Mouse (Mus musculus): ENCODE measurements around the gene Syne1. TPM values are rescaled to one million over a fixed set of nuclear protein-coding genes. Genes with fewer than 3 reads are reported as not detected.

The Syne1 gene
- polyA plus RNA-seq, 1 experiment from 2014 or later: 7.9 TPM

DNA sequence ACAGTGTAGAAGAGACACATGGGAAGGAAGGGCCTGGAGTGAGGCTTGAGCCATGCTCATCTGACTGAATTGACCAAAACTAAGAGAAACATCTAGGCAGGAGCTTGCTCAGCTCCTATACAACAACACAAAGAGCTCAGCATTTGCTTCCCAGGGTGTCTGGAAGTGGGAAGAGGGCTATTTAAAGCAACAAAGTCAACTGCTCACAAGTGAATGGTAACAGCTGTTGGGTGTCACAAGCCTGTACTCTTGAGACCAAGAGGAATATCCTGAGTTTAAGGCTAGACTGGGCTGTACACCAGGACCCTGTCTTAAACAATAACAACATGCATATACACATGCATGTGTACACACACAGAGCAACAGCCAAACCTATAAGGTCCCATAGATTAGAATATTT is 297.5 kb downstream of the Syne1 start:
- TF ChIP-seq CTCF (IDR thresholded peaks at IDR 0.05; ENCODE audit: low read depth): no peak
- no peak overlapping the region for H3K4me3 ChIP-seq (ENCODE audit: low read depth, low read length)
- no peaks in the 10 kb centered on the region for H3K27me3 ChIP-seq (ENCODE audit: insufficient read depth, low read length)
- no peak overlapping the region for H3K27ac ChIP-seq (ENCODE audit: low read depth)
- ATAC-seq (ENCODE audit: insufficient read depth) (no peak), DNase-seq (peak; percentile 11)
- H3K9ac ChIP-seq: no peak overlapping the region
- H3K4me2 ChIP-seq: no peak overlapping the region
- H3K36me3 ChIP-seq (ENCODE audit: insufficient read depth): peaks cover 22% of the 10 kb centered on the region; the same call in 1 of the 2 replicates
- no peaks in the 10 kb centered on the region for H3K4me1 ChIP-seq (ENCODE audit: insufficient read depth)
- no peaks in the 10 kb centered on the region; the same call in 1 of the 2 replicates for H3K9me3 ChIP-seq (ENCODE audit: low read depth, low read length)

DNA sequence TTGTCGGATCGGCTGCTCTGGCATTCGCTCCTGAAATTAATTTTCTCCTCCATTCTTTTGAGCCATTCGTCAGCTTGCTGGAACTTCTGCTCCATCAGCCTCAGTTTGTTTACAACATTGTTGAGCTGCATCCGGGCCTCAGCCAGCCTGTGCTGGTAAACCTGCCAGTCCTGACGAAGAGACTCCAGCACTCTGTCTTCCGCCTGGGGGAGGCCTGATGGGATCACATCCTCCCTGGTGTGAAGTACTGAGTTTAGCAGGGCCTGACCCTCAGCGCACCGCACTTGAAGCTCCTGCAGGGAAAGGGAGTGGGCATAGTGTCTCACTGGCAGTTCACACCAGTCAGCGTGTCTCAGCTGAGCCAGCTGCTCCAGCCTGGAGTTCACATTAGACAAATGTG is 300.6 kb downstream of the Syne1 start:
- no peaks in the 10 kb centered on the region for H3K9me3 ChIP-seq (ENCODE audit: low read depth, low read length)
- peak; percentile 76; the same call in 1 of the 2 replicates for ATAC-seq (ENCODE audit: insufficient read depth)
- DNase-seq: peak; percentile 57
- H3K9ac ChIP-seq: no peak overlapping the region
- TF ChIP-seq CTCF (IDR thresholded peaks at IDR 0.05; ENCODE audit: low read depth): no peak
- no peak overlapping the region for H3K4me2 ChIP-seq
- H3K27me3 ChIP-seq (ENCODE audit: insufficient read depth, low read length): no peaks in the 10 kb centered on the region
- no peaks in the 10 kb centered on the region for H3K4me1 ChIP-seq (ENCODE audit: insufficient read depth)
- no peak overlapping the region for H3K4me3 ChIP-seq (ENCODE audit: low read depth, low read length)
- WGBS: 42% methylated on average over 10 of the region's 10 CpGs
- no peak overlapping the region for H3K27ac ChIP-seq (ENCODE audit: low read depth)
- H3K36me3 ChIP-seq (ENCODE audit: insufficient read depth): peaks cover 21% of the 10 kb centered on the region

DNA sequence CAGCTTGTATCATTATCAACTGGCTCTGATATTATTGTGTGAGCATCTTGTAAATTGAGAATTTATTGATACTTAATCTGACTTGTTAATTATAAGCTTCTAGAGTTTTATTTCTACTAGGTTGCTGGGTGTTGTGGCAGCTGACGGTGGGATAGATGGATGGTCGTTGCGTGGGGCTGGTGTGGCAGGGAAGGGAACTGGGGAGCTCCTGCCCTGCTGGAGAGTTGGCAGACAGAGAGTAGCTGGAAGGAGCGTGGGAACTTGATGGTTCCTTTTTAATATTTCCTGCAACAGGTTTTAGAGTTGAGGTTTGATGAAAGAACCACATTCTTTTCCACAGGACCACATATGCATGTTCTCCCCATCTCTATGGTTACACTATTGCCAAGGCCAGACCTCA is 311.6 kb downstream of the Syne1 start:
- Histone ChIP-seq H3K27ac (ENCODE audit: low read depth) (no peak overlapping the region), H3K27me3 (ENCODE audit: insufficient read depth, low read length) (no peaks in the 10 kb centered on the region), H3K9ac (no peak overlapping the region), H3K4me2 (no peak overlapping the region), H3K36me3 (ENCODE audit: insufficient read depth) (peaks cover 12% of the 10 kb centered on the region; the same call in 1 of the 2 replicates), H3K4me3 (ENCODE audit: low read depth, low read length) (no peak overlapping the region), H3K4me1 (ENCODE audit: insufficient read depth) (no peaks in the 10 kb centered on the region), H3K9me3 (ENCODE audit: low read depth, low read length) (no peaks in the 10 kb centered on the region)
- no peak for ATAC-seq (ENCODE audit: insufficient read depth)
- WGBS: 77% methylated on average over 4 of the region's 4 CpGs
- DNase-seq: no peak
- TF ChIP-seq CTCF (IDR thresholded peaks at IDR 0.05; ENCODE audit: low read depth): no peak

DNA sequence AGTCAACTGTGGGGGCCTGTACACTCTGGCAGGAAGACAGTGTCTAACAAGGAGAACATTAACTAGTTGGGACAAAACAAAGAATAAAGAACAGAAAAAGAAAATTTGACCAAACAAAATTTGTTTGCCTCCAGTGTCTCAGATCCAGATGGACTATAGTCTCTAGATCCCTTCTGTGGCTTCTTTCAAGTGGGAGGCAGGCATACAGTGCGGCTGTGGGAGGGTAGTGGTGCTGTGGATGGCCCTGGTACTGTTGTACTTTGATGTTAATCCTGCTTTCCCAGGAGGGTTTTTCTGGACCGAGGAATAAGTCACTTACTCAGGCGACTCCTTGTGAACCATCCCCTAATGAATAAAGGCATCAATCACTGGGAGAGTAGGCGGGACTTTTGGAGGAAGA is 314.4 kb downstream of the Syne1 start:
- Histone ChIP-seq H3K9ac (no peak overlapping the region), H3K27ac (ENCODE audit: low read depth) (no peak overlapping the region), H3K27me3 (ENCODE audit: insufficient read depth, low read length) (no peaks in the 10 kb centered on the region), H3K36me3 (ENCODE audit: insufficient read depth) (peaks cover 17% of the 10 kb centered on the region), H3K4me3 (ENCODE audit: low read depth, low read length) (no peak overlapping the region), H3K4me1 (ENCODE audit: insufficient read depth) (no peaks in the 10 kb centered on the region), H3K9me3 (ENCODE audit: low read depth, low read length) (no peaks in the 10 kb centered on the region), H3K4me2 (no peak overlapping the region)
- no peak for DNase-seq
- WGBS: 54% methylated on average over 4 of the region's 4 CpGs
- ATAC-seq (ENCODE audit: insufficient read depth): no peak
- TF ChIP-seq CTCF (IDR thresholded peaks at IDR 0.05; ENCODE audit: low read depth): no peak

DNA sequence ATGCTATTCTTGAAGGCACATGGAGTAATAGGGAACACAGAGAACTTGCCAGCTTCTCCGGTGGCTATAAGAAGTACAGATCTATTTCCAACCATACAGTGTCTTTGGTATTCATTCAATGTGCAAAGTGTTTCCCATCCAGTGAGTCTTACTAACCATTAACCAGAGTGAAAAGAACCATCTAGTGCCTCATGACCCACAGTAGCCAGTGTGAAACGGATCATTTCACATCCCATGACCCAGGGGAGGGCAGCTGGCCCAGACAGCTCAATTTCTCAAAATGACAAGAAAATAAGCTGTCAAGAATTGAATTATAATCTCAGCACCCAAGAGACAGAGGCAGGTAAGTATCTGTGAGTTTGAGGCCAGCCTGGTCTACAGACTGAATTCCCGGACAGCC is 315.1 kb downstream of the Syne1 start:
- Histone ChIP-seq H3K9me3 (ENCODE audit: low read depth, low read length) (no peaks in the 10 kb centered on the region), H3K4me1 (ENCODE audit: insufficient read depth) (no peaks in the 10 kb centered on the region), H3K36me3 (ENCODE audit: insufficient read depth) (peaks cover 19% of the 10 kb centered on the region), H3K4me3 (ENCODE audit: low read depth, low read length) (no peak overlapping the region), H3K27ac (ENCODE audit: low read depth) (no peak overlapping the region), H3K9ac (no peak overlapping the region), H3K4me2 (no peak overlapping the region), H3K27me3 (ENCODE audit: insufficient read depth, low read length) (no peaks in the 10 kb centered on the region)
- DNase-seq (no peak), ATAC-seq (ENCODE audit: insufficient read depth) (no peak)
- no peak for TF ChIP-seq CTCF (IDR thresholded peaks at IDR 0.05; ENCODE audit: low read depth)
- 80% methylated on average over 3 of the region's 3 CpGs for WGBS

DNA sequence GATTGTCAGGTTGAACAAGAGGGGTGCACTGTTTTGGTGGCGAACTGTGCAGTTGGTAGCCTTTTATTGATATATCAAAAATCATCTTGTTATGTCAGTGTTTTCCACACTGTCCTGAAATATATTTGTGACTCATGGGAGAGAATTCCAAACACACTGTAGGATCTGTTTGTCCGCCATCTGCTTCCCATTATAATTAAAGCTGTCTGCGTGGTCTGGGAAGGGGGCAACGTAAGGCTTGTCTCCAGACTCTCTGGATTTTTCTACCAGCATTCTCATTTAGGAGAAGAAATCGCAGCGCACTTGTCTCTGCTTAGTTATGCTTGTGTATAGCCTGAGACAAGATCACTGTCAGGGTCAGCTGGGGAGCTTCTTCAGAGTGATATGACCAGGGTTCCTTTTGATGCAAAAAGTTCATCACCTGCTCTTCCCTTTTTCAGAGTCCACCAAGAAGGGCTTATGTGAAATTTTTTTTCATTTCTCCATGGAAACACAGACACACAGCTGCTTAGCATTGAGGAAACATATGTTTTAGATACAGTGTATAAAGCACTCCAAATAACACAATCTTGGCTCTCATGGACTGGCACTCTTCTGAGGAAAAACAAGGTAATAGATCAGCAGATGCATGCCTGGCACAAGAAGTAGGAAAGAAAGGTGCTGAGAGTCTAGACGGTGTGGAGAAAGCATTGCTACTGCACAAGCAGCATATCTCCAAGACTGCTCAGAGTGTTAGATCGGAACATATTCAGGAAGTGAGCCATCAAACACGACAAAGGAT is 316.4 kb downstream of the Syne1 start:
- TF ChIP-seq CTCF (IDR thresholded peaks at IDR 0.05; ENCODE audit: low read depth): no peak
- no peak for DNase-seq
- Histone ChIP-seq H3K4me2 (no peak overlapping the region), H3K9me3 (ENCODE audit: low read depth, low read length) (no peaks in the 10 kb centered on the region), H3K27me3 (ENCODE audit: insufficient read depth, low read length) (no peaks in the 10 kb centered on the region), H3K4me3 (ENCODE audit: low read depth, low read length) (no peak overlapping the region), H3K9ac (no peak overlapping the region), H3K27ac (ENCODE audit: low read depth) (no peak overlapping the region), H3K36me3 (ENCODE audit: insufficient read depth) (peaks cover 19% of the 10 kb centered on the region), H3K4me1 (ENCODE audit: insufficient read depth) (no peaks in the 10 kb centered on the region)
- WGBS: 66% methylated on average over 9 of the region's 9 CpGs
- ATAC-seq (ENCODE audit: insufficient read depth): no peak

DNA sequence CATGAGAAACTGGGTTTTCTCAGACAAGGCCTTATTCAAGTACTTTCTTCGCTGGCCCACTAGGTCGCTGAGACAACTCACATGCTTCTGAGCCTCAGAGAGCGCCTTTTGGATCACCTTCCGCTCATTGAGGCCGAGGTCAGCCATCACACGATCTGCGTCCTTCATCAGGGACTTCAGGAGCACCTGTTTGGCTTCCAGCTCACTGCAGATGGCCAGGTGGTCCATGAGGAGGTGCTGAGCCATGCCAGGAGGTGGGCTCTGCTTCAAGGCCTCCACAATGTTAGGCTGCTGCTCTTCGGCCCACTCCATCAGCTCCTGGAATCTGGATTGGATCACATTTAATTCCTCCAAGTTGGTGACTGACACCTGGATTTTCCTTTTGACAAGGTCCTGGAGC is 322.2 kb downstream of the Syne1 start:
- no peak for DNase-seq
- TF ChIP-seq CTCF (IDR thresholded peaks at IDR 0.05; ENCODE audit: low read depth): no peak
- no peak overlapping the region for H3K4me2 ChIP-seq
- H3K27ac ChIP-seq (ENCODE audit: low read depth): no peak overlapping the region
- no peaks in the 10 kb centered on the region for H3K27me3 ChIP-seq (ENCODE audit: insufficient read depth, low read length)
- H3K4me1 ChIP-seq (ENCODE audit: insufficient read depth): no peaks in the 10 kb centered on the region
- no peaks in the 10 kb centered on the region for H3K9me3 ChIP-seq (ENCODE audit: low read depth, low read length)
- H3K9ac ChIP-seq: no peak overlapping the region
- no peak for ATAC-seq (ENCODE audit: insufficient read depth)
- no peak overlapping the region for H3K4me3 ChIP-seq (ENCODE audit: low read depth, low read length)
- 90% methylated on average over 8 of the region's 8 CpGs for WGBS
- peaks cover 17% of the 10 kb centered on the region for H3K36me3 ChIP-seq (ENCODE audit: insufficient read depth)

Data from lung, embryonic 14.5 days (tissue).